Comparison of ENCODE assay signal across 8 mouse cellular contexts in genomic region chr1:192137926-192138910, GRCm38 (mm10). TPM values are rescaled to one million over a fixed set of nuclear protein-coding genes. Genes with fewer than 3 reads are reported as not detected.
DNase-seq lines count a peak whose midpoint lies in the region; ATAC-seq lines count a peak whose summit lies in the region.

Gene Rcor3 (minus strand): TSS chr1:192138062.

- H3K4me1 ChIP-seq in brown adipose tissue, adult 24 weeks (ENCODE audit: control insufficient read depth, insufficient read depth, insufficient read length, low read length): no peaks in the 10 kb centered on the region
- peaks cover 0 to 19% of the 10 kb centered on the region in 2 experiments; a peak in 2 of 4 replicates for H3K4me1 ChIP-seq in heart, embryonic 14.5 days (ENCODE audit: control insufficient read depth in 2 of 2, insufficient read depth in 2 of 2, low read length in 2 of 2)
- peaks cover 36% of the 10 kb centered on the region for H3K4me1 ChIP-seq in liver, embryonic 13.5 days (replicated peaks)
- peaks cover 17% of the 10 kb centered on the region for H3K4me1 ChIP-seq in stomach, embryonic 16.5 days (ENCODE audit: control insufficient read depth, insufficient read depth, low read length)

- peak; percentile 80 for DNase-seq in CD4-positive, CD25-positive, alpha-beta regulatory T cell, adult 2 months (ENCODE audit: low read depth, low spot score)
- peak; percentile 15 for DNase-seq in fibroblast of lung, adult 2 months (ENCODE audit: low read depth)
- DNase-seq in kidney, postnatal 14 days: peak; percentile 92
- DNase-seq in liver, embryonic 13.5 days: peak; percentile 75
- peak; percentile 86 for DNase-seq in neural tube, embryonic 10.5 days (ENCODE audit: extremely low spot score, low spot score)

- H3K27me3 ChIP-seq in heart, embryonic 14.5 days (ENCODE audit: control insufficient read depth, insufficient read depth, low read length): no peaks in the 10 kb centered on the region
- no peaks in the 10 kb centered on the region for H3K27me3 ChIP-seq in liver, embryonic 13.5 days
- no peaks in the 10 kb centered on the region for H3K27me3 ChIP-seq in stomach, embryonic 16.5 days (ENCODE audit: control insufficient read depth, insufficient read depth, low read length)

- H3K36me3 ChIP-seq in heart, embryonic 14.5 days (ENCODE audit: control insufficient read depth, insufficient read depth, low read length): peaks cover 10% of the 10 kb centered on the region
- H3K36me3 ChIP-seq in liver, embryonic 13.5 days: peaks cover 5% of the 10 kb centered on the region; the same call in 1 of the 2 replicates
- H3K36me3 ChIP-seq in stomach, embryonic 16.5 days (ENCODE audit: control insufficient read depth, insufficient read depth, low read length): no peaks in the 10 kb centered on the region

- H3K4me3 ChIP-seq in brown adipose tissue, adult 24 weeks (ENCODE audit: insufficient read depth, low read depth, low read length): peak within 1 kb of the TSS; percentile 98
- H3K4me3 ChIP-seq in heart, embryonic 14.5 days (ENCODE audit: control insufficient read depth in 1 of 2, insufficient read depth in 1 of 2, low read depth in 1 of 2, low read length in 2 of 2): peak within 1 kb of the TSS; percentile 61 to 89
- H3K4me3 ChIP-seq in liver, embryonic 13.5 days (replicated peaks): peak within 1 kb of the TSS; percentile 87
- H3K4me3 ChIP-seq in stomach, embryonic 16.5 days (replicated peaks; ENCODE audit: low read length): peak within 1 kb of the TSS; percentile 92

- H3K4me2 ChIP-seq in heart, embryonic 14.5 days (ENCODE audit: low read length): peak within 1 kb of the TSS; percentile 79
- peak within 1 kb of the TSS; percentile 99 for H3K4me2 ChIP-seq in liver, embryonic 13.5 days
- H3K4me2 ChIP-seq in stomach, embryonic 16.5 days (ENCODE audit: low read depth, low read length): peak within 1 kb of the TSS; percentile 85

- peak within 1 kb of the TSS; percentile 75 for H3K27ac ChIP-seq in brown adipose tissue, adult 24 weeks (replicated peaks; ENCODE audit: low read depth, low read length)
- H3K27ac ChIP-seq in heart, embryonic 14.5 days (replicated peaks in 1 of 2; ENCODE audit: control insufficient read depth in 1 of 2, insufficient read depth in 1 of 2, low read depth in 2 of 2, low read length in 2 of 2): peak within 1 kb of the TSS; percentile 96 to 98
- peak within 1 kb of the TSS; percentile 93 for H3K27ac ChIP-seq in liver, embryonic 13.5 days
- peak within 1 kb of the TSS; percentile 95 for H3K27ac ChIP-seq in stomach, embryonic 16.5 days (ENCODE audit: low read length)

- peak; percentile 82 for ATAC-seq in heart, embryonic 14.5 days (ENCODE audit: insufficient number of reproducible peaks, insufficient read depth, low FRiP score, low read depth)
- peak; percentile 85 for ATAC-seq in liver, embryonic 13.5 days (ENCODE audit: low read depth)
- peak; percentile 91 for ATAC-seq in stomach, embryonic 16.5 days (ENCODE audit: insufficient read depth, low FRiP score)

- H3K9ac ChIP-seq in heart, embryonic 14.5 days (ENCODE audit: low read length): peak within 1 kb of the TSS; percentile 94
- peak within 1 kb of the TSS; percentile 94 for H3K9ac ChIP-seq in liver, embryonic 13.5 days
- peak within 1 kb of the TSS; percentile 95 for H3K9ac ChIP-seq in stomach, embryonic 16.5 days (ENCODE audit: low read length)

- H3K9me3 ChIP-seq in heart, embryonic 14.5 days (ENCODE audit: control insufficient read depth, low read length): no peaks in the 10 kb centered on the region
- no peaks in the 10 kb centered on the region for H3K9me3 ChIP-seq in liver, embryonic 13.5 days (replicated peaks)
- H3K9me3 ChIP-seq in stomach, embryonic 16.5 days (replicated peaks; ENCODE audit: control insufficient read depth, low read length): no peaks in the 10 kb centered on the region

- WGBS in heart, embryonic 14.5 days: under 1% methylated on average over 56 of the region's 88 CpGs
- WGBS in liver, embryonic 13.5 days (ENCODE audit: insufficient replicate concordance): under 1% methylated on average over 56 of the region's 88 CpGs
- WGBS in stomach, embryonic 16.5 days: under 1% methylated on average over 64 of the region's 88 CpGs

RNA-seq across cellular contexts. Expression of gene Rcor3, which starts in this region (rescaled TPM):
- polyA plus RNA-seq in brown adipose tissue, adult 24 weeks (2012; ENCODE audit: insufficient read depth, insufficient read length, missing spikeins): 16.6 and 19.4 TPM in 2 replicates
- polyA plus RNA-seq in heart, embryonic 14.5 days (2014; fragmentation: Nextera tagmentation; extraction: Ambion mirVana): 39.3 and 40.0 TPM in 2 replicates
- polyA plus RNA-seq in liver, embryonic 13.5 days (2015; fragmentation: Nextera tagmentation; extraction: Ambion mirVana): 9.0 and 9.5 TPM in 2 replicates
- polyA plus RNA-seq in stomach, embryonic 16.5 days (2015; fragmentation: Nextera tagmentation; extraction: Ambion mirVana): 23.4 and 26.4 TPM in 2 replicates

Comparison
In these comparisons a context has a peak if more than half of its experiments do, and no peak if none do; other contexts are left out.
1. Peak in every context shown above with its lines: DNase-seq, ATAC-seq, H3K4me3 ChIP-seq and H3K27ac ChIP-seq.
2. DNase-seq: peak in every context shown above with its lines; median percentile 92 in kidney, postnatal 14 days; 86 in neural tube, embryonic 10.5 days; 80 in CD4-positive, CD25-positive, alpha-beta regulatory T cell, adult 2 months; 75 in liver, embryonic 13.5 days; 15 in fibroblast of lung, adult 2 months.